Mouse (Mus musculus): ENCODE measurements around the gene Txlna. TPM values are rescaled to one million over a fixed set of nuclear protein-coding genes. Genes with fewer than 3 reads are reported as not detected.

Txlna gene
- total and polyA plus RNA-seq, 2 experiments, result 8.2 to 15.1 TPM

DNA sequence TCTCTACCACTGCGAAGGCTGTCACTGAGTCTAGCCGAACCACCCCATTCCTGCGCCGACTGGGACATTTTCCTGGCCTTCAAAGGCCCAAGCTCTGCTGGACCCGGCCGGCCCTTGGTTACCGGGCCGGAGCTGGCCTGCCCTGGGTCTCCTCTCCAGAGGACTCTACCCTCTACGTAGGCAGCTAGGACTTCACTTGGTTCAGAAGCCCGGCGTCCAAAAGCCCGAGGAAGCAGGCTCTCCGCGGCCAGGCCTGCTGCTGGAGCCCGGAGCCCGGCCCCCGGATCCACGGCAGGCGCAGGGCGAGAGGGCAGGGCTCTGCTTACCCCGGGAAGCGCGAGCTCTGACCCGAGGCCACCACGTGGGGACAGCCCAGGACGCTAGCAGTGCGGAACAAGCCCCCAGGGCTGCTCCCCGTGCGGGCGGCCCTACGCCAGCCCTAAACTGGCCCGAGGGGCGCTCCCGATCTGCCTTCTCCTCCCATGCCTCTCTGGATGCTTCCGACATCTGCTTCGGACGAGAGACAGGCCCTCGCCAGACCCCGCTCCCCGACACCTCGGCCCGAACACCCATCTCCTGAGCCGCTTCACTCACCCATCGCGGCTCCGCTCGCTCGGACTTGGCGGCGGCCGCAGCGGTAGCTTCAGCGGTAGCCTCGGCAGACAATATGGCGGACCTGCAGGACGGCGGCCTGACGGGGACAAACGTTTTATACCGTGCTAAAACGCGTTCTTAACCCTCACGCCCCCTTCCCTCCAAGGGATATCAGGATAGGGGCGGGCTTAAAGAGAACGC, 31.4 kb upstream of the Txlna start, which contains the start of gene Kpna6:
Gene Kpna6 (minus strand): TSS at position 685 of the 795 bp plus-strand sequence.
- TF ChIP-seq POLR2A (IDR thresholded peaks at IDR 0.05; ENCODE audit: extremely low read depth, insufficient read depth, low read length) (0 out of 2 replicates have a peak, but pooled peaks have one; percentile 35), CTCF (IDR thresholded peaks at IDR 0.05; ENCODE audit: low read depth, low read length) (no peak)
- Histone ChIP-seq H3K79me2 (ENCODE audit: control insufficient read depth, insufficient read depth, low read length) (peaks cover 7% of the 10 kb centered on the region; the same call in 1 of the 2 replicates), H3K27me3 (ENCODE audit: control insufficient read depth, insufficient read depth, low read length) (no peaks in the 10 kb centered on the region), H3K36me3 (ENCODE audit: control insufficient read depth, insufficient read depth, low read length) (peaks cover 1% of the 10 kb centered on the region; the same call in 1 of the 2 replicates), H3K4me1 (ENCODE audit: control insufficient read depth, insufficient read depth, low read length) (peaks cover 7% of the 10 kb centered on the region), H3K27ac (replicated peaks; ENCODE audit: insufficient read depth, low read depth, low read length) (peak within 1 kb of the TSS; percentile 89), H3K9ac (ENCODE audit: low read depth, low read length) (peak within 1 kb of the TSS; percentile 95), H3K4me3 (ENCODE audit: insufficient read depth, low read depth, low read length) (peak within 1 kb of the TSS; percentile 94)
- peak; percentile 84 for DNase-seq (ENCODE audit: extremely low read depth, low read depth, low spot score)
- under 1% methylated on average over 65 of the region's 65 CpGs for WGBS

DNA sequence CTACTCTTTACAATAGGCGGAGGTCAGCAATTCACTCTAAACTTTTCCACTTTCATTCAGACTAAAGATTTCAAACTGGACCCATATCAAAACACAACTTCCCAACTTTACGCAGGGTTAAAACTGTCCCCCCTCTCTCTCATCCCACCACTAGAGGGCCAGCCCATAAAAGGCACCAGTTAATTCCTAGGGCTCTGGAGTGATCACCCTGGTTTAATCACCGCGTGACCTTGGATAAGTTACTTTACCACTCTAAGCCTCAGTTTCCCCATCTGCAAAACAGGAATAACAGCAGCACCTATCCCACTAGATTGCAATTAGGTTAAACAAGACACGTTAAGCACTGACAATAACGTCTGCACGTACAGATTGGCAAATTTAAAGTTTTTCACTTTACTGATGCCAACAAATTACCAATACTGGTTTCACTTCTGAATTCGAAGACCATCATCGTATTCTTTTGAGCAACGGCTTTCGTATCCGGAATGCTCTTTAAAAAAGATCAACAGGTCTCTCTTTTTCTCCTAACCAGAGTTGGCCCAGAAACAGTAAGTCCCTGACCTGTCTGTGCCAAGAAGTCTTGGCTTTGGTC, 30.7 kb upstream of the Txlna start:
- Histone ChIP-seq H3K27me3 (ENCODE audit: control insufficient read depth, insufficient read depth, low read length) (no peaks in the 10 kb centered on the region), H3K4me1 (ENCODE audit: control insufficient read depth, insufficient read depth, low read length) (peaks cover 7% of the 10 kb centered on the region), H3K79me2 (ENCODE audit: control insufficient read depth, insufficient read depth, low read length) (peaks cover 9% of the 10 kb centered on the region; the same call in 1 of the 2 replicates), H3K4me3 (ENCODE audit: insufficient read depth, low read depth, low read length) (peak overlapping the region; percentile 94), H3K36me3 (ENCODE audit: control insufficient read depth, insufficient read depth, low read length) (peaks cover 4% of the 10 kb centered on the region; the same call in 1 of the 2 replicates), H3K27ac (replicated peaks; ENCODE audit: insufficient read depth, low read depth, low read length) (peak overlapping the region; percentile 89), H3K9ac (ENCODE audit: low read depth, low read length) (peak overlapping the region; percentile 95)
- 3% methylated on average over 12 of the region's 12 CpGs for WGBS
- peak; percentile 69 for DNase-seq (ENCODE audit: extremely low read depth, low read depth, low spot score)
- TF ChIP-seq CTCF (IDR thresholded peaks at IDR 0.05; ENCODE audit: low read depth, low read length) (peak; percentile 51), POLR2A (IDR thresholded peaks at IDR 0.05; ENCODE audit: extremely low read depth, insufficient read depth, low read length) (no peak)

DNA sequence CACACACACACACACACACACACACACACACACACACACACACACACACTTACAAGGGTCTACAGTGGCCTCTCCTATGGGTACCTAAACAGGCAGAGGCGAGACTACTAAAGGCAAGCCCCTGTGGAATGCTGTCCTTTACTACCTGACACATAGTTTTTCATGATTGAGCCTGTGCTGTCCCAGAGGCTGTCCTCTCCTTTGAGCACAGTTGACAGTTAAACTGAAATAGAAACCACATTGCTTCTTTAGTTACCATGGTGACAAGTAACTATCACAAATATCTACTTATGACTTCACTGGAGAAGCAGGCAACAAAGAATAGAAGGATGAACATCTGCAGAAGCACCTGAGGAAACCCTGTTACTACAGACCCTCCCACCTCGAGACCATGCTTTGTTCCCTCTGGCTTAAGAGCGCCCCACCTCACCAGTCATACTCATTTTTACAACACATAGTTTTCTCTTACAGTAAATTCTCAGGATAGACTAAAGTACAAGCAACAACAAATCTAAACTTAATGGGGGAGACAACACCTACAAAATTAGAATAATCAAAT, 21.5 kb upstream of the Txlna start:
- Histone ChIP-seq H3K4me3 (ENCODE audit: insufficient read depth, low read depth, low read length) (no peak overlapping the region), H3K79me2 (ENCODE audit: control insufficient read depth, insufficient read depth, low read length) (peaks cover 8% of the 10 kb centered on the region; the same call in 1 of the 2 replicates), H3K27ac (replicated peaks; ENCODE audit: insufficient read depth, low read depth, low read length) (no peak overlapping the region), H3K4me1 (ENCODE audit: control insufficient read depth, insufficient read depth, low read length) (no peaks in the 10 kb centered on the region; the same call in 1 of the 2 replicates), H3K36me3 (ENCODE audit: control insufficient read depth, insufficient read depth, low read length) (peaks cover 46% of the 10 kb centered on the region), H3K27me3 (ENCODE audit: control insufficient read depth, insufficient read depth, low read length) (no peaks in the 10 kb centered on the region), H3K9ac (ENCODE audit: low read depth, low read length) (no peak overlapping the region)
- no peak for TF ChIP-seq CTCF (IDR thresholded peaks at IDR 0.05; ENCODE audit: low read depth, low read length)
- no peak for TF ChIP-seq POLR2A (IDR thresholded peaks at IDR 0.05; ENCODE audit: extremely low read depth, insufficient read depth, low read length)
- 92% methylated on average over 3 of the region's 3 CpGs for WGBS
- no peak for DNase-seq (ENCODE audit: extremely low read depth, low read depth, low spot score)

DNA sequence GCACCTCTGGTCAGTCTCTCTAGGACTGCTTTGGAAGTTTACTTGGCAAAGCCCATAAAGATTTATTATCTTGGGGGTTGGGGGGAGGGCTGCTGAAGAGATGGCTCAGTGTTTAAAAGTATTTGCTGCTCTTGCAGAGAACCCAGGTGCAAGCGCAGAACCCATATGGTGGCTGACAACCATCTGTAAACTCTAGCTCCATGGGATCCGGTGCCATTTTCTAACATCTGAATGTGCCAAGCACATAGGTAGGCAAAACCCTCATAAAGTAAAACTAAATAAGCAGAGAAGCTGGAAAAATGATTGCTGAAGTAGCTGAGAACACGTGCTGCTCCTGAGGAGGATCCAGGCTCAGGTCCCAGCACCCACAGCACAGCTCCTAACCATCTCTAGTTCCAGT, 20.7 kb upstream of the Txlna start:
- no peak overlapping the region for H3K9ac ChIP-seq (ENCODE audit: low read depth, low read length)
- H3K4me1 ChIP-seq (ENCODE audit: control insufficient read depth, insufficient read depth, low read length), result no peaks in the 10 kb centered on the region; the same call in 1 of the 2 replicates
- H3K79me2 ChIP-seq (ENCODE audit: control insufficient read depth, insufficient read depth, low read length), result peaks cover 5% of the 10 kb centered on the region; the same call in 1 of the 2 replicates
- no peak for DNase-seq (ENCODE audit: extremely low read depth, low read depth, low spot score)
- H3K4me3 ChIP-seq (ENCODE audit: insufficient read depth, low read depth, low read length), result no peak overlapping the region
- WGBS, result 92% methylated on average over 3 of the region's 3 CpGs
- TF ChIP-seq CTCF (IDR thresholded peaks at IDR 0.05; ENCODE audit: low read depth, low read length) (no peak), POLR2A (IDR thresholded peaks at IDR 0.05; ENCODE audit: extremely low read depth, insufficient read depth, low read length) (no peak)
- H3K27ac ChIP-seq (replicated peaks; ENCODE audit: insufficient read depth, low read depth, low read length), result no peak overlapping the region
- H3K36me3 ChIP-seq (ENCODE audit: control insufficient read depth, insufficient read depth, low read length), result peaks cover 50% of the 10 kb centered on the region
- H3K27me3 ChIP-seq (ENCODE audit: control insufficient read depth, insufficient read depth, low read length), result no peaks in the 10 kb centered on the region

DNA sequence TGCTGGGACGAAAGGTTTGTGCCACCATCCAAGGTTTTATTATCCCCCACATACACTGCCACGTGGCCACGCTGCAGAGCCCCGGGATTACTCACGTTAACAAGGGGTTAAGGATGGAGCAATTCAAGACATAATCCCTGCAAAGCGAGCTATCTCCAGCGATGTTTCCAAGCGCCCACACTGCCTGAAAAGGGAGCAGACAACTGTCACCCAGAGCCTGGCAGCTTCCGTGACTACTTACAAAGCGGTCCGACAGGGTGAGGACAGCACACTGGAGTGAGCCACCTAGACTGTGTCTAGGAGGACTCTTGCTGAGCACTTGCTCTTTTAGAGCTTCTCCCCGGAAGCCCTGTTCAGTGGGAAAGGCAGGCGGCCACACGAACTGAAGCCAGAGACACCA, 13.9 kb upstream of the Txlna start:
- Histone ChIP-seq H3K9ac (ENCODE audit: low read depth, low read length) (no peak overlapping the region), H3K27ac (replicated peaks; ENCODE audit: insufficient read depth, low read depth, low read length) (no peak overlapping the region), H3K27me3 (ENCODE audit: control insufficient read depth, insufficient read depth, low read length) (no peaks in the 10 kb centered on the region), H3K4me3 (ENCODE audit: insufficient read depth, low read depth, low read length) (no peak overlapping the region), H3K4me1 (ENCODE audit: control insufficient read depth, insufficient read depth, low read length) (no peaks in the 10 kb centered on the region; the same call in 1 of the 2 replicates), H3K79me2 (ENCODE audit: control insufficient read depth, insufficient read depth, low read length) (no peaks in the 10 kb centered on the region), H3K36me3 (ENCODE audit: control insufficient read depth, insufficient read depth, low read length) (peaks cover 80% of the 10 kb centered on the region)
- TF ChIP-seq POLR2A (IDR thresholded peaks at IDR 0.05; ENCODE audit: extremely low read depth, insufficient read depth, low read length) (no peak), CTCF (IDR thresholded peaks at IDR 0.05; ENCODE audit: low read depth, low read length) (no peak)
- WGBS, result 92% methylated on average over 14 of the region's 14 CpGs
- DNase-seq (ENCODE audit: extremely low read depth, low read depth, low spot score), result no peak

All from liver, adult 2 months (tissue).